Mouse (Mus musculus): ENCODE data around the gene Hist1h2bm.
A peak's percentile ranks its signal among the peaks of the same experiment; 100 is the strongest.

Hist1h2bm gene

GRCm38 (mm10) chr13:21729544-21729943, 7.7 kb downstream of the Hist1h2bm start:
- DNase-seq: no peak

- DNase-seq: no peak
Observed at GRCm38 (mm10) chr13:21733466-21733865, 11.6 kb downstream of the Hist1h2bm start.

GRCm38 (mm10) chr13:21734010-21734905, 12.4 kb downstream of the Hist1h2bm start:
- DNase-seq: peak; percentile 81 to 82

GRCm38 (mm10) chr13:21734906-21735767, 13.3 kb downstream of the Hist1h2bm start, which contains the start of gene Hist1h4j:
Hist1h4j (plus strand) TSS chr13:21735064.
- DNase-seq: peak; percentile 74 to 78

GRCm38 (mm10) chr13:21745006-21745405, 23.2 kb downstream of the Hist1h2bm start:
- DNase-seq: no peak

DNA sequence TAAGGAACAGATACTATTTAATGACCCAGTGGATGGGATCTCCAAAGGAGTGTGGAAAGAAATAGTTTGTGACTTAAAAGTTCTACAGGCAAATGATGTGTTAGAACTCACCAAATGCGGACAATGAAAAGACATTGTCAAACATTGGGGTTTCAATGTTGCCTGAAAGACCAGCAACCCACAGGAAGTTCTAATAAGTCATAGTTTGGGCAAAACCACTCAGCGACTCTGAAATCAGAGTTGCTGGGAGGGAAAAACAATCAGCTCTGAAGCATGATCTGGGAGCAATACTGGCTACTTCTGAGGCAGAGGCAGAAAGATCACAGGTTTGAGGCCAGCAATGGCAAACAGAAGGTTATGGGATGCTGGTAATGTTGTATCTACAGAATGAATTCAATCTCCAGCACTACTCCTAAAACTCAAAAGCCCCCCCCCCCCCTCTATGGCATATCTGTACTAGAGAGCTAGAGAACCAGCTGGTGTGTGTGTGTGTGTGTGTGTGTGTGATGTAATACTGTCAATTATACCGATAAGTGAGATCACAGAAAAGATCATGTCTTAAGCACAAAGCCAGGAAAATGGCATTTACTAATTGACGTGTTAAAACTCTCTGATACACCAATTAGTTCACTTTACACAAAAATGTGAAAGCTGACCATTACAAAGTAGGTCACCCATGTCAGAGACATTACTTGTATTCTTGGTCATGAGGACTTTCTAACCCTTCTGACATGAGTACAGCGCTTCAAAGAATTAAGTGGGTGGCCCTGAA, 27.7 kb downstream of the Hist1h2bm start:
- DNase-seq: no peak

GRCm38 (mm10) chr13:21750159-21751017, 28.5 kb downstream of the Hist1h2bm start, which contains the start of gene Hist1h4k:
Hist1h4k (minus strand) TSS chr13:21750505.
- peak; percentile 92 to 94 for DNase-seq

- DNase-seq: no peak
Observed at GRCm38 (mm10) chr13:21751417-21751816, 29.6 kb downstream of the Hist1h2bm start.

DNA sequence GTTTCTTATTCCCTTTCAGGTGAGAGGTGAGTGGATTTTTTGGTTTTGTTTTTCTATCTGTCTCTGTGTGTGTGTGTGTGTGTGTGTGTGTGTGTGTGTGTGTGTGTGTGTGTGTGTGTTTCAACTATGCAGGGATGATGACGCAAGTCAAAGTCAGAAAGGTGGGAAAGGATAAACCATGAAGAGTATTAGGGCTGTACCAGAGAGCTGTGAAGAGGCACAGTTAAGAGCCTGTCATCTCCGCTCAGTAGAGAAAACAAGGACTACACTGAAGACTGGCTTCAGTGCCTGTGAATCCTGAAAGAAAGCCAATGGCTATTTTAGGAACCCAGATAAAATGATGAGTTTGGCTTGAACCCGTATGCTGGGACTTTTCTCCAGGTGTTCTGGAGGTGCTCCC, 30.0 kb downstream of the Hist1h2bm start:
- DNase-seq: no peak

DNA sequence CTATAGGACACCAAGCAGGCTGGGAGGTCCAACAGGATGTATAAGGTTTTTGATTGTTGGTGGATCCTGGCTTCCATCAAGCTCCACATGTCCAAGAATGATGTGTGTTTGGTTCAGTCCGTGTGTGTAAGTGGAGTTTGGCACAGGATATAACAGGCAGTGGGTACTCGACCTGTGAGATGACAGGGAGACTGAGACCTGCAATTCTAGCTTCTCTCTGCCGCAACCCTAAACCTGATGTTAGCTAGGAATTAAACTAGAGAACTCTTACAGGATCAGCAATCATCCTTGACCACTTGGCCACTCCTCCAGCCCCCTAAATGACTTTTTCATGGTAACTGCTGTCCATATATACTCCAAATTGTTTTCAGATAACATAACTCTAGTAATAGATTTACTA, 30.5 kb downstream of the Hist1h2bm start:
- no peak for DNase-seq

GRCm38 (mm10) chr13:21753051-21753523, 31.2 kb downstream of the Hist1h2bm start:
- DNase-seq: no peak

DNA sequence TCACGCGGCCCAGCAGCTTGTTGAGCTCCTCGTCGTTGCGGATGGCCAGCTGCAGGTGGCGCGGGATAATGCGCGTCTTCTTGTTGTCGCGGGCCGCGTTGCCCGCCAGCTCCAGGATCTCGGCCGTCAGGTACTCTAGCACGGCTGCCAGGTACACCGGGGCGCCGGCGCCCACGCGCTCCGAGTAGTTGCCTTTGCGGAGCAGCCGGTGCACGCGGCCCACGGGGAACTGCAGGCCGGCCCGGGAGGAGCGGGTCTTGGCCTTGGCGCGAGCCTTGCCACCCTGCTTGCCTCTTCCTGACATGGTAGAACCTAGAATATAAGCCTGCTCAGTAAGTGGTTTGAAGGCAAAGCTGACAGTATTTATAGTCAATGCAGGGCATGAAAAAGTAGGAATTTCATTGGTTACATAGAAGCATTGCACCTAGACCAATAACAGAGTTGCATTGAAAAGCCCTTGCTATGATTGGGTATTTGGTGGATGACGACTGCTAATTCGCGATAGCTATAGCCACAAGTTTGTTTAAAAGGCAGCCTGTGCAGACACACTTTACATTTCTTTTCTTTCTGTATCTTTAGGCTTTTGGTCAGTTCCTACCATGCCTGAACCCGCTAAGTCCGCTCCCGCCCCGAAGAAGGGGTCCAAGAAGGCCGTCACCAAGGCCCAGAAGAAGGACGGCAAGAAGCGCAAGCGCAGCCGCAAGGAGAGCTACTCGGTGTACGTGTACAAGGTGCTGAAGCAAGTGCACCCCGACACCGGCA, 31.9 kb downstream of the Hist1h2bm start, which contains the start of the genes Hist1h2ak and Hist1h2bn:
Hist1h2ak (minus strand) TSS at position 304 of the 762 bp plus-strand sequence.
Hist1h2bn (plus strand) TSS at position 600 of the 762 bp plus-strand sequence.
- DNase-seq: peak; percentile 72 to 76

DNA sequence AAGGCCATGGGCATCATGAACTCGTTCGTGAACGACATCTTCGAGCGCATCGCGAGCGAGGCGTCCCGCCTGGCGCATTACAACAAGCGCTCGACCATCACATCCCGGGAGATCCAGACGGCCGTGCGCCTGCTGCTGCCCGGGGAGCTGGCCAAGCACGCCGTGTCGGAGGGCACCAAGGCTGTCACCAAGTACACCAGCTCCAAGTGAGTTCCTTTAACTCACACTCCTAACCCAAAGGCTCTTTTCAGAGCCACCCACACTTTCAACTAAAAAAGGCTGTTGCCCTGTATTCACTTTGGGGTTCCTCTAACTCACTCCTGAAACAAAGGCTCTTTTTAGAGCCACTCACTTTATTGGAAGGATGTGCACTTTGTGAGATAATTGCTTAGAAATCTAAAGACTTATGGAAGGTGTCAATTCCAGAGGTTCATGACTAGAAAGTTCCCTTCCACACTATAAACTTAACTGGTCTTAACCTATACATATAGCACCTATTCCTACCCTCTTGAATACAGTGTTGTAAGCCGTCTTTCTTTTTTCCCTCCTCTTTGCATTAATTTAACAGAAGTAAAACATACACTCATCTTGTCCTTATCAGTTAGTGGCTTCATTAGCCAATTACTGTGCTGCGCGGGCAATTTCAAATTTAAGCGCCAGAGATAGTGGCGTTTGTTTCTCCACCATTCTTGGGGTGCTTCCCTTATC, 32.6 kb downstream of the Hist1h2bm start:
- peak in 1 of 2 experiments; percentile 15 for DNase-seq

DNA sequence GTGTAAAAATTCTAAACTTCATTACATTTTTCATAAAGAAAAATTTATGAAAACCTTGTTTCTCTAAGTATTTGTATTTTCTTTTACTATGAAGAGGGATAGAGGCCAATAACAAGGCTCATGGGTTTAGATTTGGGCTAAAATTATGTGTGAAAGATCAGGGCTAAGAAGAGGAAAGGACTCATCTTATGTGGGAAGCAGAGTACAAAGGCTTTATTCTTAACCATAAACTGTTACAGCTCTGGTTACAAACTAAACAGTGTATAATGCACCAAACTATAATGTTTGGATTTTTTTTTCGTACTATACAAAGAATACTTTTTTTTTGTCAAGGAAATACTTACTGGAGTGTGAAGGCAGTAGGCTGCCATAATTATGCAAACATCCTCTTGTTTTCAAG, 33.9 kb downstream of the Hist1h2bm start:
- DNase-seq: no peak

Measured in cerebellum, adult 18-20 months (tissue).